Mouse (Mus musculus): ENCODE data around the gene Taf12. TPM values are rescaled to one million over a fixed set of nuclear protein-coding genes. Genes with fewer than 3 reads are reported as not detected.
"Not testable (repeated sequence)": the region's sequence is repeated elsewhere in the genome, so short reads cannot be mapped to it uniquely, and the experiment has no call there.

The Taf12 gene
- polyA plus RNA-seq, 2 experiments = 31.5 to 47.8 TPM

- H3K4me2 ChIP-seq (replicated peaks; ENCODE audit: low read depth, low read length, severe bottlenecking) = no peak overlapping the region
- H3K36me3 ChIP-seq (ENCODE audit: control insufficient read depth, insufficient read depth, low read length) = no peaks in the 10 kb centered on the region
- no peaks in the 10 kb centered on the region for H3K4me1 ChIP-seq (ENCODE audit: control insufficient read depth, insufficient read depth, low read length)
- H3K27me3 ChIP-seq (ENCODE audit: control insufficient read depth, insufficient read depth, low read length) = no peaks in the 10 kb centered on the region
- no peak overlapping the region for H3K9ac ChIP-seq (ENCODE audit: low read depth, low read length, severe bottlenecking)
- TF ChIP-seq POLR2A (IDR thresholded peaks at IDR 0.05; ENCODE audit: borderline replicate concordance, extremely low read depth, insufficient read depth, insufficient read length) = no peak
- no peak for ATAC-seq (ENCODE audit: low FRiP score, low read depth)
- H3K4me3 ChIP-seq (replicated peaks; ENCODE audit: low read length) = no peak overlapping the region
- WGBS = 85% methylated on average over 6 of the region's 6 CpGs
- H3K9me3 ChIP-seq (ENCODE audit: control insufficient read depth, low read length) = no peaks in the 10 kb centered on the region
- no peak for DNase-seq (ENCODE audit: low spot score)
- H3K27ac ChIP-seq (replicated peaks; ENCODE audit: low read depth, low read length) = no peak overlapping the region
Measured at GRCm38 (mm10) chr4:132301486-132301885, 27.3 kb downstream of the Taf12 start.

- ATAC-seq (ENCODE audit: low FRiP score, low read depth) = 0 out of 2 replicates have a peak, but pooled peaks have one; percentile 20
Measured at GRCm38 (mm10) chr4:132301965-132302938, 28.1 kb downstream of the Taf12 start.

GRCm38 (mm10) chr4:132302939-132303479 lies 28.8 kb downstream of the Taf12 start, which contains the start of gene Rab42:
TSS of gene Rab42 (minus strand) at chr4:132303385.
- H3K9ac ChIP-seq (ENCODE audit: low read depth, low read length, severe bottlenecking) = peak within 1 kb of the TSS; percentile 62
- H3K4me1 ChIP-seq (ENCODE audit: control insufficient read depth, insufficient read depth, low read length) = no peaks in the 10 kb centered on the region
- peak within 1 kb of the TSS; percentile 67 for H3K4me2 ChIP-seq (replicated peaks; ENCODE audit: low read depth, low read length, severe bottlenecking)
- H3K4me3 ChIP-seq (replicated peaks; ENCODE audit: low read length) = peak within 1 kb of the TSS; percentile 46
- no peak for TF ChIP-seq POLR2A (IDR thresholded peaks at IDR 0.05; ENCODE audit: borderline replicate concordance, extremely low read depth, insufficient read depth, insufficient read length)
- 1% methylated on average over 30 of the region's 31 CpGs for WGBS
- H3K27ac ChIP-seq (replicated peaks; ENCODE audit: low read depth, low read length) = peak within 1 kb of the TSS; percentile 55
- H3K27me3 ChIP-seq (ENCODE audit: control insufficient read depth, insufficient read depth, low read length) = no peaks in the 10 kb centered on the region
- no peaks in the 10 kb centered on the region for H3K36me3 ChIP-seq (ENCODE audit: control insufficient read depth, insufficient read depth, low read length)
- no peaks in the 10 kb centered on the region for H3K9me3 ChIP-seq (ENCODE audit: control insufficient read depth, low read length)
- DNase-seq (ENCODE audit: low spot score) (peak; percentile 65), ATAC-seq (ENCODE audit: low FRiP score, low read depth) (peak; percentile 81)

More at GRCm38 (mm10) chr4:132301965-132302938, 28.1 kb downstream of the Taf12 start:
- DNase-seq (ENCODE audit: low spot score) = no peak
- no peaks in the 10 kb centered on the region for H3K36me3 ChIP-seq (ENCODE audit: control insufficient read depth, insufficient read depth, low read length)
- no peaks in the 10 kb centered on the region for H3K4me1 ChIP-seq (ENCODE audit: control insufficient read depth, insufficient read depth, low read length)
- TF ChIP-seq POLR2A (IDR thresholded peaks at IDR 0.05; ENCODE audit: borderline replicate concordance, extremely low read depth, insufficient read depth, insufficient read length) = no peak
- 64% methylated on average over 16 of the region's 16 CpGs for WGBS
- peak overlapping the region; percentile 55; the same call in 1 of the 2 replicates for H3K27ac ChIP-seq (replicated peaks; ENCODE audit: low read depth, low read length)
- H3K9ac ChIP-seq (ENCODE audit: low read depth, low read length, severe bottlenecking) = peak overlapping the region; percentile 62
- H3K27me3 ChIP-seq (ENCODE audit: control insufficient read depth, insufficient read depth, low read length) = no peaks in the 10 kb centered on the region
- H3K9me3 ChIP-seq (ENCODE audit: control insufficient read depth, low read length) = no peaks in the 10 kb centered on the region
- H3K4me3 ChIP-seq (replicated peaks; ENCODE audit: low read length) = peak overlapping the region; percentile 46
- peak overlapping the region; percentile 67 for H3K4me2 ChIP-seq (replicated peaks; ENCODE audit: low read depth, low read length, severe bottlenecking)

- not testable (repeated sequence) for ATAC-seq (ENCODE audit: low FRiP score, low read depth); DNase-seq (ENCODE audit: low spot score); H3K27ac ChIP-seq (replicated peaks; ENCODE audit: low read depth, low read length); H3K36me3 ChIP-seq (ENCODE audit: control insufficient read depth, insufficient read depth, low read length); H3K4me1 ChIP-seq (ENCODE audit: control insufficient read depth, insufficient read depth, low read length); H3K9me3 ChIP-seq (ENCODE audit: control insufficient read depth, low read length); H3K27me3 ChIP-seq (ENCODE audit: control insufficient read depth, insufficient read depth, low read length)
- WGBS = 48% methylated on average over 6 of the region's 6 CpGs
- peak overlapping the region; percentile 46 for H3K4me3 ChIP-seq (replicated peaks; ENCODE audit: low read length)
- H3K9ac ChIP-seq (ENCODE audit: low read depth, low read length, severe bottlenecking) = peak overlapping the region; percentile 62
- H3K4me2 ChIP-seq (replicated peaks; ENCODE audit: low read depth, low read length, severe bottlenecking) = peak overlapping the region; percentile 67
Measured at GRCm38 (mm10) chr4:132303484-132303883, 29.3 kb downstream of the Taf12 start.

GRCm38 (mm10) chr4:132305276-132305675 lies 31.1 kb downstream of the Taf12 start:
- no peak for TF ChIP-seq POLR2A (IDR thresholded peaks at IDR 0.05; ENCODE audit: borderline replicate concordance, extremely low read depth, insufficient read depth, insufficient read length)
- Histone ChIP-seq H3K27me3 (ENCODE audit: control insufficient read depth, insufficient read depth, low read length) (no peaks in the 10 kb centered on the region), H3K9ac (ENCODE audit: low read depth, low read length, severe bottlenecking) (no peak overlapping the region), H3K4me1 (ENCODE audit: control insufficient read depth, insufficient read depth, low read length) (peaks cover 7% of the 10 kb centered on the region; the same call in 1 of the 2 replicates), H3K4me2 (replicated peaks; ENCODE audit: low read depth, low read length, severe bottlenecking) (no peak overlapping the region), H3K36me3 (ENCODE audit: control insufficient read depth, insufficient read depth, low read length) (peaks cover 7% of the 10 kb centered on the region), H3K27ac (replicated peaks; ENCODE audit: low read depth, low read length) (no peak overlapping the region), H3K9me3 (ENCODE audit: control insufficient read depth, low read length) (no peaks in the 10 kb centered on the region), H3K4me3 (replicated peaks; ENCODE audit: low read length) (no peak overlapping the region)
- ATAC-seq (ENCODE audit: low FRiP score, low read depth) (no peak), DNase-seq (ENCODE audit: low spot score) (no peak)
- 89% methylated on average over 8 of the region's 8 CpGs for WGBS
